Mouse (Mus musculus): ENCODE measurements around the gene Necab2.
A peak's percentile ranks its signal among the peaks of the same experiment; 100 is the strongest.

The Necab2 gene

GRCm38 (mm10) chr8:119459724-119460123 lies 13.2 kb downstream of the Necab2 start:
- no peak for DNase-seq

- DNase-seq, result no peak
Measured at GRCm38 (mm10) chr8:119461356-119461755, 14.8 kb downstream of the Necab2 start.

DNA sequence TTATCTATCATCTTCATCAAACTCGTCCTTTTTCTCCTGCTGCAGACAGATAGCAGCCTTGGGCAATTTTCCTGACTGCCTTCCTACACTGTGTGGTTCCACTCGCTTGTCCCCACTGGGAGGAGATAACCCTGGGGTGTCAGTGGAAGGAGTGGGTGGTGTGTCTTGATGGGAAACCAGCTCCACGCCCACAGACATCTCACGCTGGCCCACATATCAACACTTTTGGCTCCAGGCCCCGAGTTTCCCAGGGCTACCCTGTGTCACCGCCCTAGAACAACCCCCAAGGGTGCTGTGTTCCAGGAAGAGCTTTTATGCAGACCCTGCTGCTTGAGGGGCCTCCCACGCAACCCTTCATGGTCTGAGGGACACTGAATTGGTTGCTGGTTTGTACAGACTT lies 17.2 kb downstream of the Necab2 start:
- no peak for DNase-seq

- DNase-seq, result no peak
Measured at GRCm38 (mm10) chr8:119466105-119466504, 19.6 kb downstream of the Necab2 start.

- no peak for DNase-seq
Measured at GRCm38 (mm10) chr8:119466794-119467193, 20.3 kb downstream of the Necab2 start.

DNA sequence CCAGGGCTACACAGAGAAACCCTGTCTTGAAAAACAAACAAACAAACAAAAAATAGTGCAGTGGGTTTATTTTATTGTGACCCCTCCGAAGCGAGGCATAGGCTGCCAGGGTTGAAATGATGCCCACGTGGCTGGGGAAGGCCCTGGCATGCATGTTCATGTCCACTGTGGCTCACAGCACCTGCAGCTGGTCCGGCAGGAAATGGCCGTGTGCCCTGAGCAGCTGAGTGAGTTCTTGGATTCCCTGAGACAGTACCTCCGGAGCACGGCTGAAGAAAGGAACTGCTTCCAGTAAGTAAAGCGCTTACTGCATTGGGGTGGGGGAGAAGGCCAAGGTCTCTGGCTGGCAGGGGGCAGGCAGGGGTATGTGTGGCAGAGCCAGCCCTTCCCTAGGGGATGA lies 21.6 kb downstream of the Necab2 start:
- no peak for DNase-seq

DNA sequence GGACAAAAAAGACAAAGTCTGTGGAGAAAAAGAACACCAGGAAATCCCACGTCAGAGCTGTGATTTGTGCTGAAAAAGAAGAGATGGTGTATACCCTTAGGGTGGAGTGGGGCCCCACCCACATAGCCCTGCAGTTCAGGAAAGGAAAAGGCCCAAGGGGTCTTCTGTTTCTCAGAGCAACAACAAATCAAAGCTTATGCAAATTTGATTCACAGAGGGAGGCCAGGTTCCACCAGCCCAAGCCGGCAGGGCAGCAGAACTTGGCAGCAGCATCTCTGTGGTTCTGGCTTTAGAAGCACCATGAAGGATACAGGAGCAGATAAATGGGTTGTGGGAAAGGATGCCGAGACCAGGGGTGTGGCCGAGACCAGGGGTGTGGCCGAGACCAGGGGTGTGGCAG lies 32.2 kb downstream of the Necab2 start:
- DNase-seq, result no peak

DNA sequence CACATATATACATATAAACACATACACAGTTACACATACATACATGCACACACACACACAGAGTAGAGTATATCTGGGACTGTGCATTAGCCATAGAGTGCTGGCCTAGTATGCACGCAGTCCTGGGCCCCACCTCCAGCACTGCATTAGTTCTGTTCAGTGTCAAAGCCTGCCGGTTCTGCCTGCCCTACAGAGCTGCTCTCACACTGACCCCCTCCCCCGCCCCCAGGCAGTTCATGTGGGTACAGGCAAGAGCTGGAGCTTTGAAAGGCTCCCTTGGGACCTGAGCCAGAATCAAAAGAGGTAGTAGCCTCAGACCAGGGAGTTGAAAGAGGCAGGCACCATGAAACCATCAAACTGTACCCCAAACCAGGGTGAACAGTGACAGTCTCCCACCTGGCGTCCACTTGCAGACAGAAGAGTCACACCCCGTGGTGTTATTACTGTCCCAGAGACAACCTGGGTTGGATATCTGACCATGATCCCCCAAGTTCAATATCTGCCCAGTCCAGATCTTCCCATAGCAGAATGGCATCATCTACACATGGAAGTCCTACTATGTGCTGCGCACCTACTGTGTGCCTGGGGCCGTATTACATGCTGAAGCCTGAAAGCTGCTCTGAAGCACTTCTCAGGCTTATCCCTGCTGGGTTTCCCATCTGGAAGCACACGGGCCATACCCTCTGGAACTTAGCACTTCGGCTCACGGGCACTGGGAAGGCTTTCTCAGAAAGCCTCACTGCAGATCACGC lies 37.8 kb downstream of the Necab2 start:
- no peak for DNase-seq

DNA sequence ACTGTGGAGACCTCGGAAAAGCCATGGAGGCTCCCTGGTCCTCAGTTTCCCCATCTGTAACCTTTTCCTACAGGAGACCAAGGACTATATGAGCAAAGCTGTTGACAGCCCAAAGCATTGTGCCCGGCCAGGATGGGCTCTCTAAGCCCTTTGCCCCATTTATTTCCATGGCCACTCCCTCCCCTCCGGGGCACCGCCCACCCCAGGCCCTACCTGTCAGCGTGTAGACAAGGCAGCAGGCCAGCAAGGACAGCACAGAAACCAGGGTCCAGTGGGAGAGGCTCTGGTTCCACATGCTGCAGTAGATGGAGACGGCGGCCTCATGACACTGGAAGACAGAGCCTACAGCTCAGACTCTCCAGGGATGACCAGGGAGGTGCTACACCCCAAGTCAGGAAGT lies 40.6 kb downstream of the Necab2 start:
- DNase-seq, result no peak

GRCm38 (mm10) chr8:119496848-119497247 lies 50.3 kb downstream of the Necab2 start:
- DNase-seq, result no peak

- DNase-seq, result no peak
Measured at GRCm38 (mm10) chr8:119499836-119500235, 53.3 kb downstream of the Necab2 start.

DNA sequence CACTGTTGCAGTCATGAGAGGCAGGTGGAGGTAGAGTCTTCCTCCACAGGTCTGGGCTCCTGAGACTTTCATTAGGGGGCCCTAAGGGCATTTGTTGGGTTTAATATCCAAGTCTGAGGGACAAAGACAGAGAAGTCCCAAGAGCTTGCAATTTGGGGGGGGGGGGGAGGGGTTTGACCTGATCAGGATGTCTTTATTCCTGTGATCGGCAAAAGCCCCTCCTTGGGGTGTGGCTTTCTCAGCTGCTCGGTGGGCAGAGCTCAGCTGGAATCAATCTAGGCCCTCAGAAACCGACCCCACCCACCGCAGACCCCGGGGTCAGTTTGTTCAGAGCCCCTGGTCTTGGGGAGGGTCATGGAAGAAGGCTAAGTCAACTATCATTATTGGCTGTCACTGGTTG lies 55.1 kb downstream of the Necab2 start, which contains the start of gene Slc38a8:
TSS of gene Slc38a8 (minus strand) at position 101 of the 400 bp plus-strand sequence.
- DNase-seq, result no peak

DNA sequence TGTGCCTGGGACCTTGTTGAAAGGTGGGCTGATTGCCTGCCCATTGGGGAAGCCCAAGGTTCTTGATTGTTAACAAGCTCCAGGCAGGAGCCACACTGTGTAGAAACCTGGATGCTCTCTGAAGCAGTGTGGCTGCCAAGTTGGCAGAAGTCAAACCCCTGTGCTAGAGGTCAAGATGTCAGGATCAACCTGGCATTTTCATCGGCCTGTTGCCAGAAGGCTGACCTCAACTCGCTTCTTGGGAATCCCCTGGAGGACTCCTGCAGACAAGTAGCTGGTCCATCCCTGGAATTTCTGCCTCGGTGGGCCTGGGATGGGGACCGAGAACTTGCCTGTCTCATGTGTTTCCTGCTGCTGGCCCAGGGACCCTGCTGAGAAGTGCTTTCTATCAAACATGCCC lies 55.6 kb downstream of the Necab2 start:
- DNase-seq, result peak; percentile 37

- peak; percentile 28 for DNase-seq
Measured at GRCm38 (mm10) chr8:119503191-119503767, 56.8 kb downstream of the Necab2 start.

DNA sequence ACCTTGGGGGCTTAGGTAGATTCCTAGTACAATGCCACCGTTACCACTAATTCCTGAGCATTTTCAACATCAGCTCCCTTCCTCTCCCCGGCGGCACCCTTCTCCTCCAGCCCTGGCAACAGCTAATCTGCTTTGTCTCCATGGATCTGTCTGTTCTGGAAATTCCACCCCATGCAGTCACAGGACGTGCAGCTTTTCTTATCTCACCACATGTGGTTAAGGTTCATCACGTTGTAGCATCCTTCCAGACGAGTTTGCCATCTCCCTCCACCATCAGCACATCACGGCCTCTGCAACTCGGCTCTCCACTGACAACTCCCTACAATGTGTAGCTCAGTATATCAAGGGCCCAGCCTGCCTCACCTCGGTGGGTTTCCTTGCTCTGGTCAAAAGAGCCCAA lies 59.0 kb downstream of the Necab2 start:
- no peak for DNase-seq

DNA sequence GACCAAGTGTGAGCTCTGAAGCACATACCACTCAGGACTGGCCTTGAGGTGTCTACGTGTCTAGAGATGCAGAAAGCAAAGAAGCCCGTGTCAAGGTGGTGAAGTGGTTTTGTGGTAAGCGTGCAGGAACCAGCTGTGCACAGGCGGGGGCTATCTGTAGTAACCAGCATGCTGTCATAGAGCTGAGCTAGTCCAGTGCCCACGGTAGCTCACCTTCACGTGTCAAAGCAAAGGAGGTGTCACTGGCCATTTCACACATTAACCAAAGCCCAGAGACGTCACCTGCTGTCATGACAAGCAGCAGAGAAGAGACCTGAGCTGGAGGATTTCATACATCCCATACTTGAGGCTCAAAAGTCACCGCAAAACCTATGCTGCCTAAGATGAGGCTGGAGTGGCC lies 59.6 kb downstream of the Necab2 start:
- DNase-seq, result no peak

DNA sequence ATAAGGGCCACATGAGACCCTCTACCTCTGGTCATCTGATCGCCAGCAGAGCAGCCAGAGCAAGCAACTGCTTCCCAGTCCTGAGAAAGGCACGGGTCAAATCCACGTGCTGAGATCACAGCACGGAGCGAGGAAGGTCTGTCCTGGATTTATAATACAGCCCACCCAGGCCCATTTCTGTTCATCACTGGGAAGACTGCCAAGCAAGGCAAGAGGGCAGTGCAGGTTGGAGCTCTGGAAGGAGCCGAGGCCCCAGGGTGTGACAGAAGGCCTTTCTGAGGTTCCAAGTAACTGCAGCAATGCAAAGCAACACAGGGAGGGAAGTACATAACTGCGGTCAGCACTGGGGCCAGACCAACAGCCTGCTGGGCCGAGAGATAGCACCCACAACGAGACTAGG lies 64.0 kb downstream of the Necab2 start:
- peak; percentile 31 for DNase-seq

DNA sequence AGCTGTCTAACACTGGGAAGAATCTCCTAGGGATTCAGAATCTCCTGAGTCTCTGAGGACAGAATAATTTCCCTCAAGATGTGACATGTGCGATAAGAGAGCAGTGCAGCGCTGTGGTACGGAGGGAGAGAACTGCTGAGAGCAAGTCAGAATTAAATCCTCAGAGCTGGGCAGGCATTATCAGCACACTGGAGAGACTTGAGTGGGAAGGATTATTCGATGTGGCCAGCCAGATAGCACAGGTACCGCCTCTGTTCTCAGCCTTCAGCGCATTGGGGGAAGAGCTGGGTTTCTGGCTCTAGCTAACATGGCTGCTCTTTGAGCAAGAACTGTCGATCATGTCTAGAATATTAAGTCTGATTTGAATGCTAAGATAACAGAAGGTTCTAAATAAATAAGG lies 65.2 kb downstream of the Necab2 start:
- no peak for DNase-seq

- DNase-seq, result peak; percentile 73
Measured at GRCm38 (mm10) chr8:119513405-119513804, 66.9 kb downstream of the Necab2 start.

DNA sequence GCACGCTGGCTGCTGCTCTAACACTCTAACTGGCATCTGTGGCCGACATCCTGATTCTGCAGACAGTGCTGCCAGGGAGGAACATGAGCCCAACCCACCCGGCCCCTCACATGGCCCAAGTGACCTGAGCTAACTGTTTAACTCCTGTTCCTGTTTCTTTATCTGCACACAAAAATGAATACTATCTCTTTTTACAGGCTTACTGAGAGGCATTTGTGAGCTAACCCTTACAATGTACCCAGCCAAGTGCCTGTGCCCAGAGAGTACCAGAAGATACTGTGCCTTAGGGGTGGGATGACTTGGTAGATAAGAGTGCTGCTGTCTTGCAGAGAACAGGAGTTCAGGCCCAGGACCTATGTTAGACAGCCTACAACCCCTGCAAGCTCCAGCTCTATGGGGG lies 68.4 kb downstream of the Necab2 start:
- DNase-seq, result no peak

DNA sequence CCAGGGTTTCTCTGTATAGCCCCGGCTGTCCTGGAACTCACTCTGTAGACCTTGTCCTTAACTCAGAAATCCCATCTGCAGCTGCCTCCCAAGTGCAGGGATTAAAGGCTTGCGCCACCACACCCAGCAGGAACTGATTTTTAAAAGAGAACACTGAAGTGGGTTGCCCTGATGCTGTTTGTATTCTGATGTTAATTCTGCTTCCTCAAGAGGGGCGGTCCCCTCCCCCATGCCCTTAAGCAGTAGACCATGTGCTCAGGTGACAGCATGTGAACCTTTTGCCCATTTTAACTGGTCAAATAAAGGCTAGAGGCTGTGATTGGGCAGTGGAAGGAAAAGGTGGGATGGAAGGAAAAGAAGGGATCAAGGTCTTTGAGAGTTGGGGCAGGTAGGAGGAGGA lies 69.2 kb downstream of the Necab2 start:
- no peak for DNase-seq

- no peak for DNase-seq
Measured at GRCm38 (mm10) chr8:119516674-119517073, 70.2 kb downstream of the Necab2 start.

DNA sequence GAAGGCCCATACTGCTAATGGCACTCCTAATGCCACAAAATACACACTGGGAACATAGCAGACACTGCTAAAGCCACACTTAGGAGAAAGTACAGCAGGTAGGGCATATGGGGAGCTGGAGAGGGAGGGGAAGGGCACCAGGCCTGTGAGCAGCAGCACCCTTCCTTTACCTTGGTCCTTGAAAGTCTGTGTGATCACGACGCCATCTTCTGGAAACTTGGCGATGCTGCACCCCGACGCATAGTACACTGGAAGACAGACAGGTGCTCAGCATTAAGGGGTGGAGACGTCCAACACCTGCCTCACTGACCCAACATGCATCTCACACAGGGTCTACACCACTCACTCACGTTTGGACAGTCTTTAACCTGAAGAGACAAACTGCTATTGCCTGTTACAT lies 73.6 kb downstream of the Necab2 start:
- no peak for DNase-seq
